ENCODE assay signal across 8 mouse cellular contexts in the genomic region with DNA sequence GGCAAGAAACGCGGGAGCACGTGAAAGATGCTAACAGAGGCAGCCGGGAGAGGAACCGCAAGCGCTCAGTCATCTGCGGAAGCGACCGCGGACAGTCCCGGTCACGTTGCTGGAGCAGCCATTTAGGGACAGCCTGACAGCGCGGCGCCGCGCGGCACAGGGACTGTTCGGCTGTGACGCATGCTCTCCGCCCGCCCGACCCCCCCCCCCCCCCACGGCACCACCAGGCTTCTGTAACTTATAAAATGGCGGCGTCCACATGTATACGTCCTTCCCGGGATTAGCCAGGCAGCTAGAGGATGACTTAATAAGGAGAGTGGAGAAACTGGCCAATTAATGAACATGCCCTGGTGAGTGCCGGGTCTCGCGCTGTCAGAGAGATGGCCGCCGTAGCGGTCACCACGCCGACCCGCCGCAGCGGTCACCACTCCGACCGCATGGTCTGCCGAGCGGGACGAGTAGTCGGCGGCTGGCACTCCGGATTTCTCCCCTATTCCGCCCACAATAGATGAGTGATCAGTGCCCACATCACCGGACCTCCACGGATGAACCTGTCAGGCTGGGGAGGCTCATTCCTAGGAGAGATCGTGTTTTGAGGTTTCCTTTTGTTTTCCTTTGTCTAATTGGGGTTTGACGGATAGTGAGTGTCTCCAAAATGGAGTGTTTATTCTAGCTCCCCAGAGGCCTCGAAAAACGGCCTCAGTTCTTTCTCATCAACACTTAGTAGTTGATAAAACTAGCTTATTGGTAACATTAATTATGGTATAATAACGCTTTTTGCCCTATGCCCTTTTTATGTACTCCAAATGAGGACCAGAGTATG.
DNase-seq lines count a peak whose midpoint lies in the region; ATAC-seq lines count a peak whose summit lies in the region.

No protein-coding gene starts in this region.

- H3K4me2 ChIP-seq in heart, embryonic 11.5 days: peak overlapping the region; percentile 63
- H3K4me2 ChIP-seq in kidney, embryonic 15.5 days: peak overlapping the region; percentile 57
- peak overlapping the region; percentile 65 for H3K4me2 ChIP-seq in liver, embryonic 11.5 days

- 0 out of 2 replicates have a peak, but pooled peaks cover 5% of the 10 kb centered on the region for H3K4me1 ChIP-seq in heart, embryonic 11.5 days (ENCODE audit: control insufficient read depth, insufficient read depth, low read length)
- H3K4me1 ChIP-seq in kidney, embryonic 15.5 days: peaks cover 12% of the 10 kb centered on the region; the same call in 1 of the 2 replicates
- H3K4me1 ChIP-seq in liver, embryonic 11.5 days (replicated peaks; ENCODE audit: control insufficient read depth, insufficient read depth, low read length): peaks cover 8% of the 10 kb centered on the region; the same call in 1 of the 2 replicates

- no peaks in the 10 kb centered on the region for H3K27me3 ChIP-seq in heart, embryonic 11.5 days (ENCODE audit: control insufficient read depth, insufficient read depth, low read length)
- no peaks in the 10 kb centered on the region for H3K27me3 ChIP-seq in kidney, embryonic 15.5 days
- no peaks in the 10 kb centered on the region for H3K27me3 ChIP-seq in liver, embryonic 11.5 days (replicated peaks; ENCODE audit: control insufficient read depth, insufficient read depth, low read length)

- H3K9ac ChIP-seq in heart, embryonic 11.5 days (ENCODE audit: low read depth, low read length): peak overlapping the region; percentile 94
- H3K9ac ChIP-seq in kidney, embryonic 15.5 days: peak overlapping the region; percentile 60
- peak overlapping the region; percentile 92 for H3K9ac ChIP-seq in liver, embryonic 11.5 days (ENCODE audit: low read depth, low read length)

- H3K27ac ChIP-seq in heart, embryonic 11.5 days (ENCODE audit: low read depth, low read length): peak overlapping the region; percentile 93
- H3K27ac ChIP-seq in kidney, embryonic 15.5 days: peak overlapping the region; percentile 91
- peak overlapping the region; percentile 88 for H3K27ac ChIP-seq in liver, embryonic 11.5 days (ENCODE audit: low read depth, low read length)

- DNase-seq in A20 (ENCODE audit: low read depth, low spot score): peak; percentile 84
- peak; percentile 93 for DNase-seq in brain, adult 2 months (ENCODE audit: low read depth, low spot score)
- peak; percentile 77 for DNase-seq in liver, embryonic 11.5 days (ENCODE audit: low spot score)
- DNase-seq in spleen, postnatal 14 days (ENCODE audit: low spot score in 2 of 2): peak; percentile 24 to 54

- H3K4me3 ChIP-seq in heart, embryonic 11.5 days (ENCODE audit: low read depth, low read length): peak overlapping the region; percentile 59
- peak overlapping the region; percentile 60 for H3K4me3 ChIP-seq in kidney, embryonic 15.5 days (replicated peaks)
- H3K4me3 ChIP-seq in liver, embryonic 11.5 days (ENCODE audit: low read depth, low read length): peak overlapping the region; percentile 66

- H3K9me3 ChIP-seq in heart, embryonic 11.5 days (replicated peaks; ENCODE audit: control insufficient read depth, low read length): no peaks in the 10 kb centered on the region
- no peaks in the 10 kb centered on the region for H3K9me3 ChIP-seq in kidney, embryonic 15.5 days (replicated peaks)
- H3K9me3 ChIP-seq in liver, embryonic 11.5 days (ENCODE audit: control insufficient read depth, low read length): no peaks in the 10 kb centered on the region

- WGBS in heart, embryonic 11.5 days (ENCODE audit: insufficient replicate concordance): under 1% methylated on average over 48 of the region's 55 CpGs
- under 1% methylated on average over 44 of the region's 55 CpGs for WGBS in kidney, embryonic 15.5 days
- under 1% methylated on average over 53 of the region's 55 CpGs for WGBS in liver, embryonic 11.5 days

- H3K36me3 ChIP-seq in heart, embryonic 11.5 days (ENCODE audit: control insufficient read depth, insufficient read depth, low read length): no peaks in the 10 kb centered on the region
- H3K36me3 ChIP-seq in kidney, embryonic 15.5 days: 0 out of 2 replicates have a peak, but pooled peaks cover 8% of the 10 kb centered on the region
- no peaks in the 10 kb centered on the region for H3K36me3 ChIP-seq in liver, embryonic 11.5 days (ENCODE audit: control insufficient read depth, insufficient read depth, low read length)

- ATAC-seq in erythroblast, adult 5-6 weeks (replicated peaks; ENCODE audit: low FRiP score, poor library complexity, severe bottlenecking): peak; percentile 95
- ATAC-seq in heart, embryonic 11.5 days (replicated peaks; ENCODE audit: insufficient number of reproducible peaks, low FRiP score, low TSS enrichment): peak; percentile 93
- peak; percentile 97 for ATAC-seq in kidney, embryonic 15.5 days (replicated peaks; ENCODE audit: low FRiP score)
- peak; percentile 95 for ATAC-seq in liver, embryonic 11.5 days (replicated peaks; ENCODE audit: low FRiP score)
- peak; percentile 99 for ATAC-seq in monocyte, adult 5-6 weeks (replicated peaks; ENCODE audit: insufficient number of reproducible peaks, low FRiP score, low TSS enrichment, poor library complexity, severe bottlenecking)

Comparison
In these comparisons a context has a peak if more than half of its experiments do, and no peak if none do; other contexts are left out.
1. Peak in every context shown above with its lines: DNase-seq, ATAC-seq, H3K4me3 ChIP-seq and H3K27ac ChIP-seq.
2. DNase-seq: peak in every context shown above with its lines; median percentile 93 in brain, adult 2 months; 84 in A20; 77 in liver, embryonic 11.5 days; 39 in spleen, postnatal 14 days.